Mouse (Mus musculus) left cerebral cortex, postnatal 25 days (tissue): ENCODE measurements around the gene Pram1. TPM values are rescaled to one million over a fixed set of nuclear protein-coding genes. Genes with fewer than 3 reads are reported as not detected.
"Not testable (repeated sequence)": the region's sequence is repeated elsewhere in the genome, so short reads cannot be mapped to it uniquely, and the experiment has no call there.

Experiments used
- DNase-seq, 2 experiments: peaks; one replicate each; pipeline ENCODE4 v3.0.0; 2022; ENCODE audit warnings: low spot score in 2 of 2, mixed read lengths in 1 of 2
- intact Hi-C: fragments of 180-260 bp; cut with DNase I; formaldehyde crosslinking; loops from one replicate; pipeline ENCODE4 v1.15.1; 2025
- total RNA-seq, 2 experiments: library from RNA; stranded (reverse); gene quantifications; 2 replicates each; pipeline ENCODE4 v1.2.3; 2021

Gene Pram1
- total RNA-seq, result not detected

DNA sequence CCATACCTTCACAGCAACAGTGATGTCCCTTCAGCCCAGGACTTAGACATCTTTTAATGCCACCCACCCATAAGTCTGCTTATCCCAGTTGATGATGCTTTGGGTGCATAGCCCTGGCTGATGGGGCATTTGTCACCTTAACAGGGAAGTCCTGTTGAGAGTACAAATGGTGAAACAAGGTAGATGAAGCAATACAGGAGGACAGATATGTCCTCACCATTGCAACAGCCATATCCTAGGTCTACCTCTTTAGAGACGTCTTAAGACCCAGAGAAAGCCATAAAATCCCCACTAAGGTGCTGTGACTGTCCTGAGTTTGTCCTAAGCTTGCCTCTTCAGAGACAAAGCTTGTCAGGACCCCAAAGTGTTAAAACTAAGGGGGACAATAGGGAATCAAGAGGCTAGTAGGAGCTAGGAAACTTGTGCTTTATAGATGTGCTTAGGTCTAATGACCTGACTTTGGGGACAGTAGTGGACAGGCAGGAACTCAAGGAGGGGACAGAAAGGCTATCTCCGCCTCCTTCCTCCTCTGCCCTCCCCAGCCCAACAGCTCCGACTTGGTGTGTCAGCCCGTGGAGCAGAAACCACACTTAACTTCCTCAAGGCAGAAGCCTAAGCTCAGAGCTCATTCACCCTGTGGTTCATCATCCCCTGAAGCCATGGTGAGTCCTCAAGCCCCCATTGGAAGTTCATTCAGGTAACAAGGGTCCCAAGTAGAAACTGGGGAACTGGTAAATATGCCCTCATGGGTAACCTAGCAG lies at the start of gene Pram1:
Pram1 (plus strand) TSS at position 541 of the 761 bp plus-strand sequence.
- intact Hi-C loops, result no loop called here
- DNase-seq, result no peak

DNA sequence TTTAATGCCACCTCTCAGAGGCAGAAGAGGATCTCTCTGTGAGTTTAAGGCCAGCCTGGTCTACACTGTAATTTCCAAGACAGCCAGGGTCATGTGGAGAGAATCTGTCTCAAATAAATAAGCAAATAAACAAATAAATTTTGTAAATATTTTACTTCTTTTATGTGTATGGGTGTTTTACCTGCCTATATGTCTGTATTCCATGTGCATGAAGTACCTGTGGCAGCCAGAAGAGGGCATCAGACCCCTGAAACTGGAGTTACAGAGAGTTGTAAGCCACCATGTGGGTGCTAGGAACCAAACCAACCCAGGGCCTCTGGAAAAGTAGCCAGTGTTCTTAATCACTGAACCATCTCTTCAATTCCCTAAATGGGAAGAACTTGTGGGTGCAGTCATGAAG lies 40.6 kb upstream of the Pram1 start:
- intact Hi-C loops, result no loop called here
- DNase-seq, result no peak

DNA sequence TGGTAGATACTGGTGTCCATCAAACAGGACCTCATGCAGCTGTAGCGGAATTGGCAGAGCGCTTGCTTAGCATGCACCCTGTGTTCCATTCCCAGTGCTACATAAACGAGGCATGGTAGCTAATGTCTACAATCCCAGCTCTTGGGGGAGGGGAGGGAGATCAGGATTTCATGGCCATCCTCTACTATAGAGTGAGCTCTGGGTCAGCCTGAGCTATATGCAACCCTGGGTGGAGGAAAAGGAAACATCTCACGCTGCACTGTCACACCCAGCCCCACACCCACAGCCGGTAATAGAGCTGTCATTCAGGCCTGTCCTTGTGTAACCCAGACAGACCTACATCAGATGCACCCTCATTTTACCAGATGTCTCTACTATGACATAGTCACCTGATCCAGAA lies 39.4 kb upstream of the Pram1 start:
- no peak for DNase-seq
- intact Hi-C loops, result no loop called here

DNA sequence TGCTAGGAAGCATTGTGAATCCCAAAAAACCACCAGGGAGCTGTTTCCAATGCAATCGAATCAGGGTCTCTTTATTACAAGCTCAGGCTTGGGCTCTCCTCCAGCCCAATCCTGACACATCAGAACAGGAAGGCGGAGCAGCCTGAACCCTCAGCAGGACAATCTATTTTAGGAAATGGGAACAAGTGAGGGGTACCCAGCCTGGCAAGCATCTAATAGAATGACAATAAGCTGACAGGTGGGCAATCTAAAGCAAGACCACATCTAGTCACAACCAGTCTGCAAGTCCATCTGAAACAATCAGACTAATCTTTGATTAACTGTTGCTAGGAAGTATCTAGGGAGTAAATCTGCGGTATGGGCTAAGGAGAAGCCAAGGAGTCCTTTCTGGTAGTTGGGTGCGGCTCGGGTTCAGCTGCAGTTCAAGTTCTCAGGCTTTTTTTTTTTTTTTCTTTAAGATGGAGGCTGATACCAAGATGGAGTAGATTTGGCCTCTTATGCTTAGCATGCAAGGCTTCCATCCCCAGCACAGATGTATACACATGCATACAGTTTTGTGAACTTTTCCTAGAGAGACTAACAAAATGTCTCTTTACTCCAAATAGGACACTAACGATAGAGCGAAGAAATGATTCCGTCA lies 37.9 kb upstream of the Pram1 start:
- no peak for DNase-seq
- intact Hi-C loops, result no loop called here

DNA sequence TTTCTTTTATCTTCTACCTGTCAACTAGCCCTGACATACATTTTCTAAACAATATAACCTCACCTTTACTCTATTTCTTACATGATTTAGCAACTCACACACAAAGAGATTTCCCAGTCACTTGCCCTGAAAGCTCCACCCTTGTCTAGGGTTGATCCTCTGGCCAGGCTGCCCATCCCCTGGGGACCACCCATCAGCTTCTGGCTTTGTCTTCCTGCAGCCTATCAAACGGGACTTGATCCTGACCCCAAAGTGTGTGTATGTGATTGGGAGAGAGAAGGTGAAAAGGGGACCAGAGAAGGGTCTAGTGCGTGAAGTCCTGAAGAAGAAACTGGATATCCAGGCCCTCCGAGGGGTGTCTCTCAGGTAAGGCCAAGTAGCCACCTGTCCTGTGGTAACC lies 37.0 kb upstream of the Pram1 start:
- no peak for DNase-seq
- intact Hi-C loops, result no loop called here

DNA sequence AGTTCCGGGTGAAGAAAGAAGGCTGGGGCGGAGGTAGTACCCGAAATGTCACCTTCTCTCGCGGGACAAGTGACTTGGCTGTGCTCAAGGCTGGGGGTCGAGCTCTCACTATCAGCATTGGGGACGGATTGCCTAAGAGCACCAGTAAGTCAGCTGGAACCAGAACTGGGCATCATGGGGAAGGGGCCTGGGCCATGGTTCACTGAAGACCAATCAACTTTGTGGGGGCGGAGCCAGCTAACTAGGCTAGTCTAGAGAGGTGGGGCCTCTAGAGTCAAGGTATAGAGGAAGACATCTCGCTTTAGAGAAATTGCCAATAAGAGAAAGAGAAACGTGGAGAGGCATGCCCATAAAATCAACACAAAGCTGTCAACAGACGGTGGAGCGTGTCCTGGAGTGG lies 35.9 kb upstream of the Pram1 start:
- DNase-seq, result no peak
- intact Hi-C loops, result no loop called here

DNA sequence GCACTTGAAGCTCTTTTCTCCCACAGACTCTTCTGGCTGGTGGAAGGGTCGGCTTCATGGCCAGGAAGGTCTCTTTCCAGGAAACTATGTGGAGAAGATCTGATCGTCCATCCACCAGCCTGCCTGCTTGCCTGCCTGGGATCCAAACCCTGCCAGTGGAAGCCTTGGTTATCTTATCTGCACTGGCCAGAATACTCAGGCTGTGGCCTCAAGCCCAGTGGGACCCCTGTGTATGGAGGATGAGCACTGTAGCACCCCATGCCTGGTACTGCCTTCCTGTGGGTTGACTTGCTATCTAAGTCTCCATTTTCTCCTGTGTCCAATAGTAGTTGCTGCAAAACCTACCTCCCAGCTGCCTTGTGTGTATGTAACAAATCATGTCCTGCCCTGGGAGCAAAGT lies 30.6 kb upstream of the Pram1 start:
- intact Hi-C loops, result no loop called here

DNA sequence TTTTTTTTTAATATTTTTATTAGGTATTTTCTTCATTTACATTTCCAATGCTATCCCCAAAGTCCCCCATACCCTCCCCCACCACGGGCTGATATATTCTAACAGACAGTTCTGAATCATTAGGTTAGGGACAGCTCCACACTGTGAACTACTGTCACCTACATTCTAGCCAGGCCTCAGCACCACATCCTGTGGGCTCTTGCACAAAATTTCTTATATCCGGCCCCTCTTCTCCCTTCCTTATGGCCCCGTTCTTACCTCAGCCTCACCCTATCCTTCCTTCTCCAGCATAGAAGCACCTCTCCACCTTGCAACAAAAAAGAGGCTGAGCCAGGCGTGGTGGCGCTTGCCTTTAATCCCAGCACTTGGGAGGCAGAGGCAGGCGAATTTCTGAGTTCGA lies 27.3 kb upstream of the Pram1 start:
- intact Hi-C loops, result no loop called here
- no peak for DNase-seq

More for the DNA sequence above, 30.6 kb upstream of the Pram1 start:
- DNase-seq, result no peak

DNA sequence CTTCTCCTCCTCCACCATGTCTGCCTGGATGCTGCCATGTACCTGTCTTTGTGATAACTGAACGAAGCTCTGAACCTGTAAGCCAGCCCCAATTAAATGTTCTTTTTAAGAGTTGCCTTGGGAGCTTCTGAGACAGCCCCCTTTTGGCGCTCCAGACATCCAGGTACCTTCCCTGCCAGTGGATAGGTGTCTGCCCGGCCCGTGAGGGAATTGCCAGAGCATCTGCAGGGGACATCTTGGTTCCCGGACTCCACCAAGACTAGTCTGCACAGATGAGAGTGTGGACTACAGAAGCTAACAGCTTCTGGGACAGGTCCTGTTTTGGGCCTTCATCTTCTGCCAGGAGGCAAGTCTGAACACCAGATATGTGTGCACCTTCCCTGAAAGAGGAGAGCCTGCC lies 24.1 kb upstream of the Pram1 start:
- intact Hi-C loops, DNase-seq: not testable (repeated sequence)

DNA sequence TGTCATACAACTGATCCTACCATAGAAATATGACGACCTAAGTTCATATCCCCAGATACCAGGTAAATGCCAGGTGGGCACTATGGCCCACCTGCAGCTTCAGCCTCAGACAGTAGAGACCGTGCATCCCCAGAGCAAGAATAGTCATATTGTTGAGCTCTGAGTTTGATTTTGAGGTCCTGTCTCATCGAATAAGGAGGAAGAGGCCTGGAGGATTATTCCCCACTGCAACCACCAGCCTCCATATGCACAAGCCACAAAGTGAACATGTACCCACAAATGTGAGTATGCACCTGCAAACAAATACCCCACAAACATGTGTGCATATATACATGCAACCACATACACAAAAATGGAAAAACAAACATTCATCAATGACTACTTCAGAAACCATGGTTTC lies 10.6 kb upstream of the Pram1 start:
- no peak for DNase-seq
- intact Hi-C loops, result no loop called here

DNA sequence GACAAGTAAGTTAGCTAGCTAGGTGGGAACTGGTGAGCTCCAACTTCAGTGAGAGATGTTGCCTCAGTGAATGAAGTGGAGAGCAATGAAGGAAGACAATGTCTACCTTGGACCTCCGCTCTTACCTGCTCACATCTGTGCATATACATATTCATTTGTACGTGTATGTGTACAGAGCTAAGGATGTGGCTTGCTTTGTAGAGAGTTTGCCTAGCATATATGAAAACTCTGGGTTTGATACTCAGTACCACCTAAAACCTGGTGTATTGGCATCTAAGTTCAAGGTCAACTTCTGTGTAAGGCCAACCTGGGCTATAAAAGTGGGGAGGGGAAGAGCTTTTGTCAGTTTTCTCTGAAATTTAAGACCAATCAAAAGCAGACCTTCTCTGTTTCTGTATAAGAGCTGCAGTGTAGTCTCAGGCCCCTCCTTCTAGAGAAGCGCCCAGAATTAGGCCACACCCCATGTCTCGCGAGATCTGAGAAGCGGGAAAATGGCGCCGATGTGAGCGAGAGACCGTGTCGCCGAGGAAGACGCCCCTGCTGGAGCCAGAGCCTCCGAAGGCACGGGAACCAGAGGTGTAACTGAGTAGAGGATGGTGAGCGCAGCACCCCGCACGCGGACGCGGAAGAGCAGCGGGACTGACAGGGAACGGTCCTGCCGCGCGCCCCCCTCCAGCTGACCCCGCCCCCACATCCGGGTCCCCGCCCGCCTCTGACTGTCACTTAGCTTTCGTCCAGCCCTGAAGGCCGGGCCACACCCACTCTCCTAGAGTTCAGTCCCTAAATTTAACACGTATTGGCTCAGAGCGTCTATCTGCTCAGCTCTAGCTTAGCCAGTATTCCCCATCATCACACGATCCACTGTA lies 9.0 kb upstream of the Pram1 start, which contains the start of gene Zfp414:
Zfp414 (plus strand) TSS at position 470 of the 866 bp plus-strand sequence.
- intact Hi-C loops, result no loop called here
- DNase-seq, result peak; percentile 90 to 92

DNA sequence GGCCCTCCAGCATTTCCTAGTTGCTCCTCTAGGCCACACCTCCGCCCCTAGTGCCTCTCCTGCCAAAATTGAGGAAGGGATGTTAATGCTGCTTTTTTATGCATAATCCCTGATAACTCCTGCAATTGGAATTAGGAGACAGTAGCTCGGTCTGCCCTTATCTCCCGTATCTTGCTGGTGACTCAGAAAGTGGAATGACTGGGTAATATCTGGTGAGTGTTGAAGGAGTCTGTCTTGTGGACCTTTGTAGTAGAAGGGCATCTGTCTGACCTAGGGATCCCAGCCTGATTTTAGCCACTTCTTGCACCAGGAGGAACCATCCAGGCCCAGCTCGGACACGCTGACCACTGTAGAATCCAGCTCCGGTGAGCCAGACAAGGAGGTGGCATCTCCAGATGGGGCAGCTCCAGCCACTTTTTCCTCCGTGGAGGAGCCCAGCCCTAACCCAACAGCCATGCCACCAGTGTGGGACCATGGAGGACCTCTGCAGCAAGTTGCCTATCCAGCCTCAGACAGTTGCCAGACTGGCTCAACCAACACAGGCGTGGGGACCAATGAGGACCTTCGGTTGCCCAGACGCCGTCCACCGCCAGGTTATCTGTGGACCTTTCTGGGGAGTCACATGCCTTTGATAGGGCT lies 8.2 kb upstream of the Pram1 start:
- intact Hi-C loops, result no loop called here
- no peak for DNase-seq

DNA sequence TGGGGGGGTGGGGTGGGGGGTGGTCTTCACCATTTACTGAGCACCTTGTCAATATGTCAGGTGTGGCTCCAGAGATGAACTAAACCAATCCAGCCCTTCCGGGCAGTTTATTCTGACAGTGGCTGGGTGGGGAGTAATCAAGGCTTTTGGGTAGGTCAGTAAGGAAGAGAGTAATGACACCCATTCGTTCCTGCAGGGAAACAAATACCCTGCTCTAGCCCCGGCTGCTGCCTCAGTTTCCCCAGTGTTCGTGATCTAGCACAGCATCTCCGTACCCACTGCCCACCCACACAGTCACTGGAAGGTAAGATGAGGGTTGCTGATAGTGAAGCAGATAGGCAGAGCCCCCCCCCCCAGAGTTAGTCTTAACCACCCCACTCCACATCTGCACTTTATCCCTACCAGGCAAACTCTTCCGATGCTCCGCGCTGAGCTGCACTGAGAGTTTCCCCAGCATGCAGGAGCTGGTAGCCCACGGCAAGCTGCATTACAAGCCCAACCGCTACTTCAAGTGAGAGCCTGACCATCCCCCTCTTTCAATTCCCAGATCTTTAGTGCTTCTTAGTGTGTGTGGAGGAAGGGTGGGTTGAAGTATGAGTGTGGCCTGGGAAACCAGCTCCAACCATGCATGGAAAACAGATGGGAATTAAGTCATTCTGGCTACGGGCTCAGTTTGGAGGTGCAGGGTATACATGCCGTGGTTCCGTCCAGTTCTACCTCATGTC lies 7.5 kb upstream of the Pram1 start:
- intact Hi-C loops, result no loop called here
- DNase-seq, result no peak

DNA sequence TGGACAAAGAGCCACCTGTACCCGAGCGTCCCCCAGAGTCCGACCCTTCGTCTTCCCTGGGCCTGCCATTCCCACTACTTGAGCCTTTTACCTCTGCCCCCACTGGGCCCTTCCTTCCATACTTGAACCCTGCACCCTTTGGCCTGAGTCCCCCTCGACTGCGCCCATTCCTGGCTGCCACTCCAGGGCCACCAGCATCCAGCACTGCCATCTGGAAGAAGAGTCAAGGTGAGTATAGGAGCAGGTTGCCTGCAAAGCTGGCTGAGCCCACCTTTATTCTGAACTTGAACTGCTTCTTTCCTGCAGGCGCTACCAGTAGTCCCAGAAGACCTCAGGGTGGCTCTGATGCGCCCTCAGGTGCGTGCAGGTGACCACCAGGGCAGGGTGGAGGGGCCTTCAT lies 6.6 kb upstream of the Pram1 start:
- intact Hi-C loops, result no loop called here
- DNase-seq, result no peak

DNA sequence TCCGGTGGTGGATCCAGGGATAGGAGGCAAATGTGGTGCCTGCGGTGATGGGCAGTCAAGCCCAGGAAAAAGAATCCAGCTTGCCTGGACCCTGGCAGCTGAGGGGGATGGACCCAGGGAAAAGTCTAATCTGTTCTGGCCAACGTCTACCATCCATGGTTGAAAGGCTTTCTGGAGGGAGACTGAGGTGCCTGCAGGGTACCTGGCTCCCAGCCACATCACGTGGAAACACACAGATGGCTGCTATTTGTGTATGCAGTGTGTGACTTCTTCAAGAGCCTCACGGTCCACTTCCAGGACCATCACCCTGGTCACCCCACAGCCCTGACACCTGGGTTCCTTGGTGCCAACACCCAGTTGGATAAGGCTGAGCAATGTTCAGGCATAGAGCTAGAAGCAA lies 6.1 kb upstream of the Pram1 start:
- DNase-seq, result no peak
- intact Hi-C loops, result no loop called here

DNA sequence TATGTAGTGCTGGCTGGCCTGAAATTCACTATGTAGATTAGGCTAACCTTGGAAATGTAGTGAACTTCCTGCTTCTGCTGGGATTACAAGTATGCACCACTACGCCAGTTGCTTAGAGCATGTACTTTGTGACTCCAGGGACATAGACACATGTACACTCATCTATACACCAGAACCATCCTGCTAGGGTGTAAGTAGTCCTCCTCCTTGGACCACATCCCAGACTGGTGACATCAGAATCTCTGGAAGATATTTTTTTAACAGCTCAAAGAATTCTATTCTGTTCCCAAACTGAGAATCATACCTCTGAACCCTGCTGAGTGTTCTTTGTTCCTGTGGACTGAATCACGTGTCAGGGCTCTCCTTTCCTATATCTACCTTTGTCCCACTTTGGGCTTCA lies 818 bp upstream of the Pram1 start:
- DNase-seq, result peak; percentile 42 to 91
- intact Hi-C loops, result no loop called here

DNA sequence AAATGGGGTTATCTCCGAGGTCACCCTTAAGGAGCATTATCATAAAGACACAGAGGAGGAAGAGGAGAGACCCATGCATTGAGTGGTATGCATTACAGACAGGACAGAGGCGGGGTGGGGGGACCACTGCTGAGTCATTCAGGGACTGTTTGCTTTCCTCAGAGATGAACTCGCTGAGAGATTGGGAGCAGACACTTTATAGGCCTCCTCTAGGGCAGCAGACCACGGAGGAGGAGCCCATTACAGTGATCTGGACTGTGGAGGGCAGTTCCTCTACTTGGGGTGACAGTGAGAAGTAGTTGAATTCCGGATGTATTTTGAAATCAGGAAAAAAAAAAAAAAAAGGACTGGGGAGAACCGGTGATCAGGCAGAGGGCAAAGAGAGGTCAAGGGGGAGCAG lies 1.9 kb downstream of the Pram1 start:
- DNase-seq, result no peak
- intact Hi-C loops, result no loop called here

DNA sequence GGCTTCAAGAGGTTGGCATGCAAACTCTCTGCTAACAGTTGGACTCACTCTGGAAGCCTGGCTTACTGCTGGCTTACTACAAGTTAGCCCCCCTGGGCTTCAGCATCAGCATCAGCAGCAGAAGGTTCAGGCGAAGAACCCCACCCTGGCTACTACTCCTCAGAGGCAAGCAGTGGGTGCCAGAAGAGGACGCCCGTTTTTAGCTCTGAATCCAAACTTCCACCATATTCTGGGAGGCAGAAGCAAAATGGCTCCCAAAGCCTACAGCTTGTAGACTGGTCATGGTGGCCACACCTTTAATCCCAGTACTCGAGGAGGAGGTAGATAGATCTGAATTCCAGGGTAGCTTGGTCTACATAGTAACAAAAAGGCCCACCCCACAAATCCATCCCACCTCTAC lies 6.2 kb downstream of the Pram1 start:
- intact Hi-C loops, result no loop called here

DNA sequence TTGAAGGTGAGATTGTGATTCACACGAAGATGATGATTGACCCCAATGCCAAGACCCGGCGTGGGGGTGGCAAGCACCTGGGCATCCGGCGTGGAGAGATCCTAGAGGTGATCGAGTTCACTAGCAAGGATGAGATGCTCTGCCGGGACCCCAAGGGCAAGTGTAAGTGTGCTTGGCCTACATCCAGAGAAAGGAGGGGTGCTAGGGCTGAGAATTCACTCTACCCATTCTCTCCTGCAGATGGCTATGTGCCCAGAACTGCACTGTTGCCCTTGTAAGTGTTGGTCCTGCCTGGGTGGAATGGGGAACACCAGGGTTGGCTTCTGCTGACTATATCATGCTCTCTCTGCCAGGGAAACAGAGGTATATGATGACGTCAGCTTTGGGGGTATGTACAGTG lies 7.2 kb downstream of the Pram1 start:
- intact Hi-C loops, result no loop called here
- no peak for DNase-seq

More for the DNA sequence above, 6.2 kb downstream of the Pram1 start:
- no peak for DNase-seq
